ENCODE assay signal across 30 mouse cellular contexts in genomic region chr2:118485415-118485814, GRCm38 (mm10). TPM values are rescaled to one million over a fixed set of nuclear protein-coding genes. Genes with fewer than 3 reads are reported as not detected.
A peak's percentile ranks its signal among the peaks of the same experiment; 100 is the strongest.
DNase-seq lines count a peak whose midpoint lies in the region; ATAC-seq and TF ChIP-seq lines count a peak whose summit lies in the region.
"Had no signal": no experiment of that assay in that cellular context is flagged by ENCODE, and none has a peak within 500 bp of the region (broad histone marks: within the 10 kb centered on the region; RNA-seq: fewer than 3 reads in every experiment).

No protein-coding gene starts in this region.

- WGBS in kidney, embryonic 15.5 days, result 82% methylated on average over 3 of the region's 3 CpGs

- H3K9me3 ChIP-seq in ES-Bruce4 (replicated peaks; ENCODE audit: control insufficient read depth, insufficient read depth, low read length, poor library complexity, severe bottlenecking), result no peaks in the 10 kb centered on the region
- H3K9me3 ChIP-seq in kidney, embryonic 15.5 days (replicated peaks), result no peaks in the 10 kb centered on the region
- H3K9me3 ChIP-seq: forebrain, embryonic 12.5 days; forebrain, embryonic 15.5 days; heart, embryonic 10.5 days; heart, embryonic 13.5 days had no signal

- 0 out of 2 replicates have a peak, but pooled peaks have one; percentile 42 for TF ChIP-seq EP300 in ES-Bruce4 (IDR thresholded peaks at IDR 0.05; ENCODE audit: insufficient read depth, low read depth, low read length)

- no peak for TF ChIP-seq CTCF in ES-Bruce4 (IDR thresholded peaks at IDR 0.05; ENCODE audit: low read depth, low read length)

- H3K4me2 ChIP-seq in kidney, embryonic 15.5 days, result no peak overlapping the region
- H3K4me2 ChIP-seq: embryonic facial prominence, embryonic 13.5 days; forebrain, embryonic 12.5 days; forebrain, embryonic 15.5 days; heart, embryonic 13.5 days; hindbrain, embryonic 14.5 days had no signal

- H3K4me3 ChIP-seq in ES-Bruce4 (ENCODE audit: low read depth, low read length), result no peak overlapping the region
- no peak overlapping the region for H3K4me3 ChIP-seq in kidney, embryonic 15.5 days (replicated peaks)
- H3K4me3 ChIP-seq: embryonic facial prominence, embryonic 10.5 days; embryonic facial prominence, embryonic 13.5 days; erythroblast, embryonic 14.5 days; forebrain, embryonic 12.5 days; forebrain, embryonic 15.5 days; heart, adult 2 months; heart, embryonic 10.5 days; heart, embryonic 13.5 days had no signal

- H3K9ac ChIP-seq in ES-Bruce4 (ENCODE audit: low read depth, poor library complexity, severe bottlenecking), result no peak overlapping the region
- H3K9ac ChIP-seq in kidney, embryonic 15.5 days, result no peak overlapping the region
- H3K9ac ChIP-seq: embryonic facial prominence, embryonic 13.5 days; forebrain, embryonic 12.5 days; forebrain, embryonic 15.5 days; heart, embryonic 13.5 days; hindbrain, embryonic 14.5 days had no signal

- peak; percentile 53 for DNase-seq in 416B (ENCODE audit: low read depth)
- peak; percentile 97 for DNase-seq in R1 (ENCODE audit: low read depth, low spot score)
- DNase-seq in gastrocnemius, postnatal 4 days (ENCODE audit: low spot score in 2 of 2), result no peak
- no peak for DNase-seq in left cerebral cortex, postnatal 4 days
- DNase-seq: adrenal gland, adult 2 months; adrenal gland, postnatal 14 days; cerebellum, adult 11 months; cerebellum, adult 2 months; cerebellum, postnatal 10 days; cerebellum, postnatal 36 days; embryo, embryonic 11 days; gastrocnemius, postnatal 25 days; heart, adult 2 months; heart, postnatal 14 days; heart, postnatal 4 days; kidney, adult 18-20 months had no signal

- no peak for TF ChIP-seq POLR2A in ES-Bruce4 (IDR thresholded peaks at IDR 0.05; ENCODE audit: insufficient read depth, low read length)

- peaks cover 2% of the 10 kb centered on the region for H3K4me1 ChIP-seq in ES-Bruce4 (ENCODE audit: control insufficient read depth, insufficient read depth, low read length)
- peaks cover 23% of the 10 kb centered on the region for H3K4me1 ChIP-seq in kidney, embryonic 15.5 days
- H3K4me1 ChIP-seq: forebrain, embryonic 15.5 days had no signal

- intact Hi-C loops in left cerebral cortex, postnatal 4 days (cut with DNase I), result loop anchor here (5.0 kb wide), 1 partner anchor 117 kb away; no protein-coding TSS in a partner anchor

- no peaks in the 10 kb centered on the region for H3K27me3 ChIP-seq in ES-Bruce4 (ENCODE audit: control insufficient read depth, insufficient read depth, low read length, poor library complexity, severe bottlenecking)
- no peaks in the 10 kb centered on the region for H3K27me3 ChIP-seq in kidney, embryonic 15.5 days
- H3K27me3 ChIP-seq: CH12.LX; embryonic facial prominence, embryonic 13.5 days; forebrain, embryonic 15.5 days; heart, embryonic 13.5 days had no signal

- no peaks in the 10 kb centered on the region for H3K36me3 ChIP-seq in ES-Bruce4 (ENCODE audit: control insufficient read depth, insufficient read depth, low read length, poor library complexity, severe bottlenecking)
- no peaks in the 10 kb centered on the region for H3K36me3 ChIP-seq in kidney, embryonic 15.5 days
- H3K36me3 ChIP-seq: embryonic facial prominence, embryonic 10.5 days; embryonic facial prominence, embryonic 13.5 days; forebrain, embryonic 12.5 days; forebrain, embryonic 15.5 days; heart, embryonic 10.5 days; heart, embryonic 13.5 days had no signal

- no peak for ATAC-seq in kidney, embryonic 15.5 days (replicated peaks; ENCODE audit: low FRiP score)
- ATAC-seq: forebrain, embryonic 15.5 days; hindbrain, postnatal 0 days; inflammation-experienced regulatory T-cells, adult 6 months; intestine, embryonic 16.5 days had no signal

- no peak overlapping the region for H3K27ac ChIP-seq in ES-Bruce4 (ENCODE audit: insufficient read depth, low read length)
- no peak overlapping the region for H3K27ac ChIP-seq in kidney, embryonic 15.5 days
- H3K27ac ChIP-seq: embryonic facial prominence, embryonic 10.5 days; embryonic facial prominence, embryonic 13.5 days; forebrain, embryonic 12.5 days; forebrain, embryonic 15.5 days; heart, adult 2 months; heart, embryonic 10.5 days; heart, embryonic 13.5 days; hindbrain, embryonic 14.5 days; hindbrain, postnatal 0 days had no signal

RNA-seq across cellular contexts. Expression of gene Srp14, which starts 5.9 kb away (rescaled TPM):
- 126 and 142 TPM in 2 replicates for polyA plus RNA-seq in ES-Bruce4 (2011; ENCODE audit: insufficient read depth, insufficient read length, low read depth, missing spikeins)
- 100 to 1,000 TPM; 144 to 148 TPM for total RNA-seq in gastrocnemius, postnatal 4 days (2021)
- total RNA-seq in left cerebral cortex, postnatal 4 days (2021), result 100 to 1,000 TPM; 159 to 170 TPM
- 224 and 241 TPM in 2 replicates for polyA plus RNA-seq in kidney, embryonic 15.5 days (2015; fragmentation: Nextera tagmentation; extraction: Ambion mirVana)

Comparison
In these comparisons a context has a peak if more than half of its experiments do, and no peak if none do; other contexts are left out.
1. DNase-seq: peak in 416B (single experiment) and R1 (single experiment); none in gastrocnemius, postnatal 4 days (0 of 2) and left cerebral cortex, postnatal 4 days (single experiment).